Mouse (Mus musculus) intestine, embryonic 14.5 days (tissue): ENCODE measurements at regions not wholly inside any gene's neighbourhood (a gene's known extent, or its start where the extent isn't known, plus 50 kb on each side); places are given as distances from the start of the nearest gene placed in this dataset.

Experiments
- ATAC-seq: fragments of 200-750 bp; cut with Nextera tagmentation; replicated peaks from 2 replicates; pipeline ENCODE4 v1.8.0; 2017; ENCODE audit warnings: low read depth, moderate number of reproducible peaks, moderate TSS enrichment, moderate library complexity; ENCODE audit not compliant: low FRiP score, low TSS enrichment
- DNase-seq: peaks from one replicate; pipeline ENCODE4 v3.0.0-alpha.2; 2018; ENCODE audit warnings: low spot score
- H3K27ac ChIP-seq: fragments of 300-500 bp; sonication (generic); 2 replicates; pipeline ENCODE4 v1.5.1; 2014; ENCODE audit warnings: low read depth, mild to moderate bottlenecking, control low read depth
- H3K27me3 ChIP-seq: fragments of 300-500 bp; sonication (generic); replicated peaks from 2 replicates; pipeline ENCODE4 v1.6.1; 2014; ENCODE audit warnings: low read length, control low read depth; ENCODE audit not compliant: control insufficient read depth, insufficient read depth
- H3K36me3 ChIP-seq: fragments of 300-500 bp; sonication (generic); 2 replicates; pipeline ENCODE4 v1.6.1; 2014; ENCODE audit warnings: low read length, control low read depth; ENCODE audit not compliant: control insufficient read depth, insufficient read depth
- H3K4me1 ChIP-seq: fragments of 300-500 bp; sonication (generic); replicated peaks from 2 replicates; pipeline ENCODE4 v1.6.1; 2014; ENCODE audit warnings: low read length, control low read depth, mixed read lengths; ENCODE audit not compliant: control insufficient read depth, insufficient read depth
- H3K4me2 ChIP-seq: fragments of 300-500 bp; sonication (generic); 2 replicates; pipeline ENCODE4 v1.6.1; 2014; ENCODE audit warnings: low read length
- H3K4me3 ChIP-seq: fragments of 300-500 bp; sonication (generic); 2 replicates; pipeline ENCODE4 v1.5.1; 2014; ENCODE audit warnings: low read depth, low read length, control low read depth, mixed read lengths
- H3K9ac ChIP-seq: fragments of 300-500 bp; sonication (generic); 2 replicates; pipeline ENCODE4 v1.6.1; 2014; ENCODE audit warnings: mild to moderate bottlenecking, low read length
- H3K9me3 ChIP-seq: fragments of 300-500 bp; sonication (generic); 2 replicates; pipeline ENCODE4 v1.6.1; 2016; ENCODE audit warnings: low read length, control low read depth; ENCODE audit not compliant: control insufficient read depth
- WGBS: fragments of 180-500 bp; shearing (Covaris S2); extraction: QIAGEN DNeasy Blood & Tissue Kit; methylation state at CpG from one replicate; pipeline ENCODE4 v1.1.7; 2014; 5-methylcytosine and 5-hydroxymethylcytosine counted together

- no peak for ATAC-seq
- H3K4me2 ChIP-seq, result no peak overlapping the region
Observed at GRCm38 (mm10) chr3:37978481-37978880, 254.2 kb upstream of the Gm5148 start.

GRCm38 (mm10) chr3:37977453-37977852, 253.2 kb upstream of the Gm5148 start:
- no peak overlapping the region for H3K4me2 ChIP-seq
- no peak overlapping the region for H3K27ac ChIP-seq
- no peaks in the 10 kb centered on the region for H3K36me3 ChIP-seq
- DNase-seq (no peak), ATAC-seq (no peak)
- no peak overlapping the region for H3K9ac ChIP-seq
- no peak overlapping the region for H3K4me3 ChIP-seq
- no peaks in the 10 kb centered on the region for H3K27me3 ChIP-seq
- WGBS, result 81% methylated on average over 3 of the region's 3 CpGs
- peaks cover 14% of the 10 kb centered on the region for H3K4me1 ChIP-seq
- H3K9me3 ChIP-seq, result no peaks in the 10 kb centered on the region

More at GRCm38 (mm10) chr3:37978481-37978880, 254.2 kb upstream of the Gm5148 start:
- Histone ChIP-seq H3K27ac (no peak overlapping the region), H3K36me3 (no peaks in the 10 kb centered on the region), H3K9ac (no peak overlapping the region), H3K9me3 (no peaks in the 10 kb centered on the region), H3K4me3 (no peak overlapping the region), H3K27me3 (no peaks in the 10 kb centered on the region), H3K4me1 (peaks cover 14% of the 10 kb centered on the region)
- WGBS, result 30% methylated on average over 6 of the region's 6 CpGs
- DNase-seq, result no peak

DNA sequence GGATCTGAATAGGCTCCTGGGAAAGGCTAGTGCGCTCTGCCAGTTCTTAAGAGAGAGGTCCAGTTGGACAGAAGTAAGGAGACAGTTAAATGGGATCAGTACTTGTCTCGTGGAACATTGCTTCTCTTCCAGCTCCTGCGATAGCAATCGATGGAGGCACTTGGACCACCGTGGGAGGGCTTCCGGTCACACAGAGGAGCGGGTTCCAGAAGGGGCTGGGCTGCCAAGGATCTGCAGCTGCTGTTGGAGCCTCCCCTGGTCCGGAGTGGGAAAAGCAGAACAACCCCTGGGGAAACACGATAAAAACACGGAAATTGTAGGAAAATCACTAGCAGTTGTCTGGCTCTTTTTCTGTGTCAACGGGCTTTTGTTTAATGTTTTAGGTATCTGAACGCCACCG, 252.3 kb upstream of the Gm5148 start:
- H3K4me1 ChIP-seq, result peaks cover 14% of the 10 kb centered on the region
- DNase-seq (peak; percentile 67), ATAC-seq (no peak)
- 25% methylated on average over 13 of the region's 13 CpGs for WGBS
- H3K9me3 ChIP-seq, result no peaks in the 10 kb centered on the region
- no peaks in the 10 kb centered on the region for H3K27me3 ChIP-seq
- no peaks in the 10 kb centered on the region for H3K36me3 ChIP-seq
- no peak overlapping the region for H3K9ac ChIP-seq
- H3K4me3 ChIP-seq, result peak overlapping the region; percentile 2; the same call in 1 of the 2 replicates
- H3K4me2 ChIP-seq, result peak overlapping the region; percentile 40
- H3K27ac ChIP-seq, result 0 out of 2 replicates have a peak overlapping the region, but pooled peaks have one; percentile 17

DNA sequence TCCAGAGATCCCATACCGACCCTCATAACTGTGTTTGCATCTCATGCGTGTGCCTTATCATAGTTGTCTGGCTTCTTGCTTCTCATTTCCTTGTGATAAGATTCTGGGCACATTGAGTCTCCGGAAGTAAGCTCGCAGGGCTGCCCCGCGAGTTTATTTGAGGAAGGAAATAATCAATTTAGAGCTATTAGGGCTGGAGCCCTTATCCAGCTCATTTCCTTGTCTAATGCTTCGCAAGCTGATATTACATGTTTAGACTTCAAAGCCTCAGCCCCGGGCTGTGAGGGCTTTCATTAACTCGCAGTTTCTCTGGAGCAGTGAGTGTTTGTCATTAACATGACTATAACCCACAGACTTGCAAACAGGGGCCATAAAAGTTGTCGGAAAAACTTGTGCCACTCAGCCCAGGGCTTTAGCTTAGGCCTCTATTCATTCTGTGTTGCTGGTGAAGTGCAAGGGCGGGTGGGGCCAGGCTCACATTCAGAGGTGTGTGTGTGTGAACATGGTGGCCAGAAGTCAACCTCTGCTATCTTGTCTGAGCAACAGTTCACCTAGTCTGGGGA, 251.0 kb upstream of the Gm5148 start:
- DNase-seq (no peak), ATAC-seq (peak; percentile 40; the same call in 1 of the 2 replicates)
- 37% methylated on average over 11 of the region's 11 CpGs for WGBS
- Histone ChIP-seq H3K4me1 (peaks cover 14% of the 10 kb centered on the region), H3K4me2 (no peak overlapping the region), H3K36me3 (no peaks in the 10 kb centered on the region), H3K27ac (no peak overlapping the region), H3K9ac (no peak overlapping the region), H3K9me3 (no peaks in the 10 kb centered on the region), H3K27me3 (no peaks in the 10 kb centered on the region), H3K4me3 (no peak overlapping the region)

DNA sequence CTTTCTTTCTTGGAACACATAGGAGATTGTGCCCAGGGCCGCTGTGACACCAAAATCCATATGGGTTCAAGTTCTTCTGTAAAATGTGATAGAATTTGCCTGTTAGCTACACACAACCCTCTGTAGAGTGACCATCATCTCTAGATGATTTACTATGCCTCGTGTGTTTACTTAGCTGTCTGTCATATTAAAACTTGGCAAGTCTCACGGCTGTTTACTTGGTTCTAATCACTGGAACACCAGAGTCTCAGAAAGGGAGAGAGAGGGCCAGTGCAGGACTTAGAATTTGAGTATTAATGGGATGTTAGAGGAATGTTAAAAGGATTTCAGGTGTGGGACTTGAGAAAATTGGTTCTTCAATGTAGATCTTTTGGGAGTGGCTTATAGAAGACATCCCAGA, 248.6 kb upstream of the Gm5148 start:
- no peaks in the 10 kb centered on the region for H3K9me3 ChIP-seq
- no peak overlapping the region for H3K9ac ChIP-seq
- H3K36me3 ChIP-seq, result no peaks in the 10 kb centered on the region
- H3K27me3 ChIP-seq, result no peaks in the 10 kb centered on the region
- H3K4me1 ChIP-seq, result peaks cover 10% of the 10 kb centered on the region; the same call in 1 of the 2 replicates
- no peak for ATAC-seq
- DNase-seq, result no peak
- 61% methylated on average over 3 of the region's 3 CpGs for WGBS
- H3K27ac ChIP-seq, result no peak overlapping the region
- no peak overlapping the region for H3K4me3 ChIP-seq
- H3K4me2 ChIP-seq, result no peak overlapping the region

DNA sequence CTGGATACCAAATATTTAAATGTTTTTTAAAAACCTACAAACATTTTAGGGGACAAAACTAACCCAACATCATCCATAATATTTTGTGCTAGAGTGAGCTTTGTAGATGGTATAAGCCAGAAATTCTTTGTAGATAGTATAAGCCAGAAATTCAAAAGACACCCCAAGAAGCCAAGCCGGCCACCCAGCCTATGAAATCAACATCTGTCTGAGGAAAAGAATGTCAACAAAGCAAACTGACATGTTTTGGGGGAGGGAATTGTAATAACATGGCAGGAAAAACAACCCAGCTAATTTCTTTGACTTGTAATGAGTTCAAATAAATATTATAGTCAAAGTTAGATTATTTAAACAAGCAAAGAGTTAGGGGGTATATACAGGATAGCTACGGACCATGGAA, 246.9 kb upstream of the Gm5148 start:
- WGBS, result 48% methylated on average over 2 of the region's 2 CpGs
- peaks cover 5% of the 10 kb centered on the region; the same call in 1 of the 2 replicates for H3K4me1 ChIP-seq
- no peak overlapping the region for H3K4me2 ChIP-seq
- no peaks in the 10 kb centered on the region for H3K36me3 ChIP-seq
- DNase-seq, result no peak
- no peaks in the 10 kb centered on the region for H3K9me3 ChIP-seq
- H3K27ac ChIP-seq, result no peak overlapping the region
- no peak overlapping the region for H3K4me3 ChIP-seq
- no peaks in the 10 kb centered on the region for H3K27me3 ChIP-seq
- ATAC-seq, result no peak
- H3K9ac ChIP-seq, result no peak overlapping the region

- H3K36me3 ChIP-seq, result no peaks in the 10 kb centered on the region
- DNase-seq, result peak; percentile 23
- no peak overlapping the region for H3K27ac ChIP-seq
- no peaks in the 10 kb centered on the region for H3K9me3 ChIP-seq
- ATAC-seq, result no peak
- no peaks in the 10 kb centered on the region for H3K27me3 ChIP-seq
- no peak overlapping the region for H3K4me3 ChIP-seq
- H3K4me2 ChIP-seq, result no peak overlapping the region
- no peak overlapping the region for H3K9ac ChIP-seq
- no peaks in the 10 kb centered on the region for H3K4me1 ChIP-seq
Observed at GRCm38 (mm10) chr3:37968654-37969053, 244.4 kb upstream of the Gm5148 start.

DNA sequence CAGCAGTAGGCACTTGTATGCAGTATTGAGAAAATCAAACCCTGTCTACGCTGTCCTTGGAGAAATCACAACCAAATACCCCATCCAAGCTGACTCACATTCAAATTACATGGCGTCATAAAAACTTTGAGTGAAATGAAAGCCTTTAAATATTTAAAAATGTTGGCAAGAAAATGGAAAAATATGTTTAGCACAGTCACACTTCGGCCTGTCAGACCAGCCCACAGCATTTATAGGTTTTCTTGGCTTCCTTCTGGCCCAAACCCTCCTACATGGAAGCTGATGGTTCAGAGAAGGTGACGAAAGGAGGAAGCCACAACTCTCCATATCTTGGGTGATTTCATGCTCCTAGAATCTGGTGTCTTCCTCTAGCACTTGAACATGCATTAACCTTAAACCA, 240.9 kb upstream of the Gm5148 start:
- DNase-seq (no peak), ATAC-seq (no peak)
- WGBS, result 91% methylated on average over 4 of the region's 4 CpGs
- H3K27ac ChIP-seq, result no peak overlapping the region
- no peak overlapping the region for H3K4me3 ChIP-seq
- H3K9me3 ChIP-seq, result no peaks in the 10 kb centered on the region
- no peaks in the 10 kb centered on the region for H3K4me1 ChIP-seq
- H3K9ac ChIP-seq, result no peak overlapping the region
- no peak overlapping the region for H3K4me2 ChIP-seq
- no peaks in the 10 kb centered on the region for H3K27me3 ChIP-seq
- no peaks in the 10 kb centered on the region for H3K36me3 ChIP-seq

GRCm38 (mm10) chr3:37964083-37964482, 239.8 kb upstream of the Gm5148 start:
- H3K4me3 ChIP-seq, result no peak overlapping the region
- H3K4me1 ChIP-seq, result no peaks in the 10 kb centered on the region
- no peak for DNase-seq
- no peaks in the 10 kb centered on the region for H3K9me3 ChIP-seq
- H3K27me3 ChIP-seq, result no peaks in the 10 kb centered on the region
- 67% methylated on average over 5 of the region's 5 CpGs for WGBS
- H3K9ac ChIP-seq, result no peak overlapping the region
- H3K36me3 ChIP-seq, result no peaks in the 10 kb centered on the region
- no peak overlapping the region for H3K4me2 ChIP-seq
- ATAC-seq, result no peak
- H3K27ac ChIP-seq, result no peak overlapping the region
